Mouse (Mus musculus) heart, embryonic 16.5 days (tissue): ENCODE data around the gene Sh3tc1. TPM values are rescaled to one million over a fixed set of nuclear protein-coding genes. Genes with fewer than 3 reads are reported as not detected.

ENCODE experiments used
- ATAC-seq: fragments of 200-750 bp; cut with Nextera tagmentation; replicated peaks from 2 replicates; pipeline ENCODE4 v1.8.0; 2017; ENCODE audit warnings: moderate number of reproducible peaks; ENCODE audit not compliant: insufficient read depth, low FRiP score; ENCODE audit errors: extremely low read depth
- H3K27ac ChIP-seq: fragments of 300-500 bp; sonication (generic); 2 replicates; pipeline ENCODE4 v1.5.1; 2014; ENCODE audit warnings: mild to moderate bottlenecking, low read length, control low read depth, moderate library complexity
- H3K27me3 ChIP-seq: fragments of 300-500 bp; sonication (generic); 2 replicates; pipeline ENCODE4 v1.6.1; 2014; ENCODE audit warnings: low read length, mixed read lengths; ENCODE audit not compliant: control insufficient read depth, insufficient read depth
- H3K36me3 ChIP-seq: fragments of 300-500 bp; sonication (generic); 2 replicates; pipeline ENCODE4 v1.6.1; 2014; ENCODE audit not compliant: control insufficient read depth, insufficient read depth
- H3K4me1 ChIP-seq: fragments of 300-500 bp; sonication (generic); 2 replicates; pipeline ENCODE4 v1.6.1; 2014; ENCODE audit warnings: low read length, mixed read lengths; ENCODE audit not compliant: control insufficient read depth, insufficient read depth
- H3K4me2 ChIP-seq: fragments of 300-500 bp; sonication (generic); 2 replicates; pipeline ENCODE4 v1.6.1; 2014; ENCODE audit warnings: low read depth, mild to moderate bottlenecking, control low read depth, low read length
- H3K4me3 ChIP-seq: fragments of 300-500 bp; sonication (generic); 2 replicates; pipeline ENCODE4 v1.5.1; 2014; ENCODE audit warnings: mild to moderate bottlenecking, control low read depth, low read length
- H3K9ac ChIP-seq: fragments of 300-500 bp; sonication (generic); 2 replicates; pipeline ENCODE4 v1.6.1; 2014; ENCODE audit warnings: low read length, control low read depth
- H3K9me3 ChIP-seq: fragments of 300-500 bp; sonication (generic); replicated peaks from 2 replicates; pipeline ENCODE4 v1.6.1; 2016; ENCODE audit warnings: low read length; ENCODE audit not compliant: control insufficient read depth
- WGBS: fragments of 180-500 bp; shearing (Covaris S2); extraction: QIAGEN DNeasy Blood & Tissue Kit; methylation state at CpG from one replicate; pipeline ENCODE4 v1.1.7; 2014; 5-methylcytosine and 5-hydroxymethylcytosine counted together
- polyA plus RNA-seq: library from polyadenylated mRNA; unstranded; fragments of >200 nt; fragmentation: Nextera tagmentation; extraction: Ambion mirVana; gene quantifications from 2 replicates; pipeline ENCODE4 v1.2.1, GENCODE M21; 2015

The Sh3tc1 gene
- 8.3 and 10.0 TPM in 2 replicates for polyA plus RNA-seq

DNA sequence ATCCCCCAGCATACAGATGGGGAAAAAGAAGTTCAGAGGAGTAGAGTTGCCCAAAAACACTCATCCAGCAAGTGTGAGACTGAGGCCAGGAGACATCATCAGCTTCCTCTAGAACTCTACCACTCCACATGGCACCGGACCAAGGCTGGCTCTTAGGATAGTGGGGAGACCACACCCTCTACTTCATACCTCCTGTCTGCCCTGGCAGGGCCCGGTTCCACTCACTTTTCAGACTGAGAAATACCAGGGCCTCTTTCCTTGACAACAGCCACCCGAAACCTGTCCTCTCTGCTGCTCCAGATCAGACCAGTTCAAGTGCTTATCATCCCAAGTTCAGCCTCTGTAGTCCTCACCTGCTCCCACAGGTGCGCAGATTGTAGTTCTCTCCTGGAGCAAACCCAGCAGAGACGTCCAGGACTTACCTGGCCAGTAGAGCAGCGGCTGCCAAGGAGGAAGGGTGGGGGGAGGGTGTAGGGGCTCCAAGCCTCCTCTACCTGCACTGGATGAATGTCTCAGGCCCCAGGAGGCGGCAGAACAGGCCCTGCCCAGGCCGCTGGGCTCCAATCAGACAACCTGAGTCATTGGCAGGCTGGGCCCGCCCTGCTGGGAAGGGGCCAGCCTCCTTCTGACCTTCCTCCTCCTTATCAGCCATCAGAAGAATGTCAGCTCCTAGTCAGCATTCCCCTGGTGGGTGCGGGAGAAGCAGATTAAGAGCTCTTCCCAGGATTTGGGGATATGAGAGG is at the start of gene Sh3tc1:
Sh3tc1 (minus strand) TSS at position 452 of the 743 bp plus-strand sequence.
- 30% methylated on average over 10 of the region's 10 CpGs for WGBS
- peak within 1 kb of the TSS; percentile 46; the same call in 1 of the 2 replicates for H3K27ac ChIP-seq

DNA sequence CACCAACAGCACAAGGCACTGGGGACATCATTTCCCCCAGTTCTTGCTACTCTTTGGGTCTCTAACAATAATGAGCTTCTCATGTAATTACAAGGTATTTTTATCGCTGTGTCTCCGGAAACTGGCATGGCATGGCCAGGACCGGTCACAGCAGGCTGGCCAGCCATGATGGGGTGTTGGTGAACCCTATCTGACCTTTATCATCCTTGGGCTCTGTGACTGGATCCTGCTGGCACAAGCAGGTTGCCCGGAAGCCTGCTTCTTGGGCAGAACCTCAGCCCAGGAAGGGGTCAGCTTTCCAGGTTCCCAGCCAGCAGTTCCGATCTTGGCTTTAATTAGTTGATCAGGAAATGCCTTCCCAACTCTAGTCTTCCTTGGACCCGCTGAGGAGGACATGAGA is 48.9 kb upstream of the Sh3tc1 start:
- Histone ChIP-seq H3K9ac (no peak overlapping the region), H3K27ac (no peak overlapping the region), H3K9me3 (no peaks in the 10 kb centered on the region), H3K4me1 (no peaks in the 10 kb centered on the region; the same call in 1 of the 2 replicates), H3K4me2 (no peak overlapping the region), H3K27me3 (no peaks in the 10 kb centered on the region), H3K36me3 (no peaks in the 10 kb centered on the region), H3K4me3 (no peak overlapping the region)
- 79% methylated on average over 6 of the region's 6 CpGs for WGBS
- no peak for ATAC-seq

More for the DNA sequence above, at the start of gene Sh3tc1:
- Histone ChIP-seq H3K4me1 (peaks cover 43% of the 10 kb centered on the region), H3K9ac (peak within 1 kb of the TSS; percentile 34; the same call in 1 of the 2 replicates), H3K4me3 (no peak within 1 kb of the TSS), H3K36me3 (no peaks in the 10 kb centered on the region), H3K27me3 (no peaks in the 10 kb centered on the region), H3K4me2 (peak within 1 kb of the TSS; percentile 27; the same call in 1 of the 2 replicates), H3K9me3 (no peaks in the 10 kb centered on the region)
- ATAC-seq = peak; percentile 53

DNA sequence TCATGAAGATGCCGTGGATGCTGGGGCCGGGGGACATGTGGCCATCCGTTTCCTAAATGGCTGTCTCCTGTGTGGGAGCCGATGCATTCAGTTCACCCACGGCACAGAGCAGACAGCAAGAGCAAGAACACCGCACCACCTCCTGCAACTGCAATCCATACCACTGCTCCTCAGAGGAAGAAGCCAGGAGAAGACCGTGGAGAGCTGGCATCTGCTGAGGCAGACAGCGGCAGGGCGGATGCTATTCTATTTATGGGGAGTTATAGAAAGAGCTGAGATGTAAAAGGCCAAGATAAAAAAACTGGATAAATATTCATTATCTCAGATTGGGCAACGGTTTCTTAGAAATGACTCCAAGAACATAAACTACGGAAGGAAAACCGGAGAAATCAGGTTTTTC is 48.1 kb upstream of the Sh3tc1 start:
- H3K4me1 ChIP-seq = no peaks in the 10 kb centered on the region; the same call in 1 of the 2 replicates
- no peak overlapping the region for H3K4me2 ChIP-seq
- 80% methylated on average over 12 of the region's 12 CpGs for WGBS
- no peak overlapping the region for H3K9ac ChIP-seq
- H3K36me3 ChIP-seq = no peaks in the 10 kb centered on the region
- ATAC-seq = no peak
- H3K27me3 ChIP-seq = no peaks in the 10 kb centered on the region
- H3K4me3 ChIP-seq = no peak overlapping the region
- no peak overlapping the region for H3K27ac ChIP-seq
- H3K9me3 ChIP-seq = no peaks in the 10 kb centered on the region

DNA sequence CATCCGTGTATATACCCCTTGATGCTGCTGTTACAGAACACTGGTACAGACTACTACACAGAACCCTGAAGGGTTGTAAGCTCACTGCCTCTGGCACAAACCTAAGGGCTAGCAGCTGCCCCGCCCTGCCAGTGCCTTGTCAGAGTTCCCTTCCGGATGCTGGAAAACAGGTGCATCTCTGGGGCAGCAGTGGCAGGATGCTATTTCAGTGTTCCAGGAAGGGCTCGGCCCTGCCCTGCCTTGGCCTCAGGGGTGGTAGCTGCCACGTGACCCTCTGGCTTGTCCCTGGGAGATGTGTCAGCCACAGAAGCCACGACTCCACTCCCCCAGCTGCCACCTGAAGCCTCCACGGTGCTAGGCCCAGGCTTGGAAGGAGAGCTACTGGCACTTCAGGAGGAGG is 46.1 kb upstream of the Sh3tc1 start:
- 62% methylated on average over 7 of the region's 7 CpGs for whole genome bisulfite sequencing
- H3K4me3 ChIP-seq = no peak overlapping the region
- H3K4me2 ChIP-seq = no peak overlapping the region
- H3K27me3 ChIP-seq = no peaks in the 10 kb centered on the region
- H3K36me3 ChIP-seq = no peaks in the 10 kb centered on the region
- no peak overlapping the region for H3K9ac ChIP-seq
- ATAC-seq = no peak
- H3K4me1 ChIP-seq = no peaks in the 10 kb centered on the region
- no peaks in the 10 kb centered on the region for H3K9me3 ChIP-seq
- no peak overlapping the region for H3K27ac ChIP-seq

DNA sequence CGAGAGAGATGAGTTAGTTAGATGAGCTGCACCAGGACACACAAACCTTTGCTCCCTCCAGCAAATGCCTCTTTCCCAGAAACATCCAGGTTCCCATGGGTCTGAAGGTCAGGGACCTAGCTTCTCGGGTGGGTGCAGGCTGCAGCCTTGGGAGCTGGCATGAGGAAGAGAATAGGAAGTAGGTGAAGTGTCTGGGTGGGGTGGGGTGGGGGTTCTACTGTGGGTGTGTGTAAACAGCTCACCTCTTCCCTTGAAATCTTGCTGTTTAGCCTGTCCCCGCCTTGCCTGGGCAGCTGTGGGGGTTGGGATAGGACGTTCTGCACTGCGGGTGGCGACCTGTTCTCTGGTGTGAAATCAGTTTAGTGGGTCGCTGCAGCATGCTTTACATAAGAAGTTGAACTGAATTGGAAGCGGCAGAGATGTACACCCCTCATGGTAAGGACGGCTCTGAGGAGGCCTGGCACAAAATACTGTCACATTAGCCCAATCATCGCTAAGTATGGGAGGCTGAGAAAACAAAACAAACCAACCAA is 42.9 kb upstream of the Sh3tc1 start:
- Histone ChIP-seq H3K4me1 (no peaks in the 10 kb centered on the region), H3K9ac (no peak overlapping the region), H3K36me3 (no peaks in the 10 kb centered on the region), H3K4me2 (no peak overlapping the region), H3K4me3 (no peak overlapping the region), H3K27me3 (no peaks in the 10 kb centered on the region), H3K27ac (no peak overlapping the region), H3K9me3 (no peaks in the 10 kb centered on the region)
- 63% methylated on average over 10 of the region's 10 CpGs for WGBS
- no peak for ATAC-seq

DNA sequence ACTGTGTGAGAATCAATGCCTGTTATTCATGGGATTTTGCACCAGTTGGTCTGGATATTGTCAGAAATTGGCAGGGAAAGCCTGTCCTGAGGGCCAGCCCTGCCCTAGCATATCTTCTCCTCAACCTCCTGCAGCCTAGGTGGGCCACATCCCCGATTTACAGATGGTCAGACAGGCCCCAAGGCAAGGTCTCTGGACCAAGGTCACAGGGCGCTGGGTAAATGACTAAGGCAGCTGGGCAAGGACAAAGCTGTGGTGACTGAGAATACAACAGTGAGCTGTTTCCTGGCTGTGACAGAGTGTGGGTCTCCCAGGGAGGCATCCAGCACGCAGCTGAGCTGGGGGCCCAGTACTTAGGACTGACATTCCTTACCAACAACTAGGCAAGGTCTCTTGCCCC is 41.3 kb upstream of the Sh3tc1 start:
- no peaks in the 10 kb centered on the region for H3K27me3 ChIP-seq
- no peaks in the 10 kb centered on the region for H3K9me3 ChIP-seq
- H3K4me3 ChIP-seq = no peak overlapping the region
- 66% methylated on average over 3 of the region's 3 CpGs for WGBS
- no peaks in the 10 kb centered on the region for H3K4me1 ChIP-seq
- H3K27ac ChIP-seq = no peak overlapping the region
- H3K9ac ChIP-seq = no peak overlapping the region
- no peaks in the 10 kb centered on the region for H3K36me3 ChIP-seq
- no peak overlapping the region for H3K4me2 ChIP-seq
- no peak for ATAC-seq

DNA sequence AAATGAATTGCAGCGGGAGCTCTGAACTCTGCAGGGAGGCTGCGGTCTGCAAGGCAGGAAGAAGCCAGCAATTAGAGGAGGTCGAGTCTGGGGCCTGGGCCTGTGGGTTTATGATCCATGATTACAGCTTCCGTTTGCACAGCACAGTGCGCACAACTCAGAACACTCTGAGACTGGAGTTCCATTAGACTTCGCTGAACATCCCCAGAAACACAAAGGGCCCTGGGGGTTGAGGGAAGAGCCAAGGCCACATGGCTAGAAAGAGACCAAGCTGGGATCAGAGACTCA is 34.3 kb upstream of the Sh3tc1 start:
- no peak overlapping the region for H3K9ac ChIP-seq
- no peaks in the 10 kb centered on the region for H3K36me3 ChIP-seq
- H3K4me1 ChIP-seq = peaks cover 31% of the 10 kb centered on the region
- H3K9me3 ChIP-seq = no peaks in the 10 kb centered on the region
- 75% methylated on average over 6 of the region's 6 CpGs for WGBS
- no peak overlapping the region for H3K4me2 ChIP-seq
- no peak for ATAC-seq
- no peak overlapping the region for H3K27ac ChIP-seq
- no peaks in the 10 kb centered on the region for H3K27me3 ChIP-seq
- no peak overlapping the region for H3K4me3 ChIP-seq

DNA sequence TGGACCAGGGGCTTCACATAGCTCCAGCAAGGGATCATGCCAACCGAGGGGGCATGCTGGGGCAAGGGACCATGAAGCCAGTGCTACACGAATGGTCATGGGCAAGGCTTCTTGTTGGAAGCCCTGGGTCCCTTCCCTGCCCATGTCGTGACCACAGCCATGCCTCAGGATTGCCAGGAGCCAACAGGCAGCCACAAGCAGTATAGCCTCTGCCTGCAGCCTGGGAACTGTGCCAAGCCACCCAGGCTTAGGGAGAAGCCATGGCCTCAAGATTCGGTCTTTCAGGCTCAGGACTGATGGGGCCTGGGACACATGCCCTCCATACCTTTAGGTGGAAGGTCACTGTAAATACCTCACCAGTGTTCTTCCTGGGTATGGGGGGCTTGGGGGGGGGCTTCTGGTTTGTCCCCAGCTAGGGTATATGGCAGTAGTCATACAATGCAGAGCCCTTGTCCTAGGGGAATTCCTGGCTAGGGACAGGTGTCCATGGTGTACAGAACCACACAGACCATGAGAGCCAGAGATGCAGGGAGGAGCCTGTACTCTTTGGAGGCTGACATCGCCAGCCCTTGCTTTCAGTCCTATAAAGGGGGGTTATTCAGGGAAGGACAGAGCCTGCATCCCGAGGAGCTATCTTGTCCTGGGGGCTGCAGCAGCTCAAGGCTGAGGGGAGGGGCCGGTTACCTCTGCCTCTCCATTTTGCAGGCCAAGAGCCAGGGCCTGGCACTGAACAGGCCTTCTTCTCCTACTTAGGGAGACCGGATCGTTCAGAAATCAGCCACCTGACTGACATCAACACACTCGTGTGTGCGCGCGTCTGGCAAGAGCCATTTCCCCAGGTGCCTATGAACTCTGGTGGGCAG is 33.7 kb upstream of the Sh3tc1 start:
- Histone ChIP-seq H3K9me3 (no peaks in the 10 kb centered on the region), H3K4me3 (no peak overlapping the region), H3K27me3 (no peaks in the 10 kb centered on the region), H3K9ac (no peak overlapping the region), H3K4me2 (no peak overlapping the region), H3K27ac (peak overlapping the region; percentile 15; the same call in 1 of the 2 replicates), H3K4me1 (peaks cover 31% of the 10 kb centered on the region), H3K36me3 (no peaks in the 10 kb centered on the region)
- WGBS = 59% methylated on average over 13 of the region's 13 CpGs
- ATAC-seq = peak; percentile 17; the same call in 1 of the 2 replicates
